Mouse (Mus musculus): ENCODE measurements around the gene Tlcd1.

DNA sequence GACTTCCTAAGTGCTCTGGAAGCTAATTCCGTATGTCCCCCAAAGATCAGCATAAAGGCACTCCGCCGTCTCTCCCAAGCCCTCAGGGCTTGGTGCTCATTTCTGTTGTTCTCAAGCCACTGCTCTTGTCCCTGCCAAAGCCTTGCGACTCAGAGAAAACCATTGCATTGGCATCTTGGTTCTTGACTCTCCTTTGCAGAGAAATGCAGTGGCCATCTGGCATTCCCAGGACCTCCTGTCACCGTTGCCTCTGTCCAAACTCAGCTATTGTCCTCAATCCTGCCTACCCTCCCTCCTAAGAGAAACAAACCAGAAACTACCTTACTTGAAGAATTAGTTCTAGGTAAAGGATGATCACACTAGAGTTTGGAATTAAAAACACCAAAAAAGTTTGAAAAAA, 20.8 kb upstream of the Tlcd1 start:
- no peak for TF ChIP-seq CTCF (conservative IDR thresholded peaks at IDR 0.05; ENCODE audit: insufficient read depth, insufficient read length, low read depth, low read length)
- TF ChIP-seq POLR2A (IDR thresholded peaks at IDR 0.05; ENCODE audit: low read depth, low read length), result no peak

Measured in kidney, adult 2 months (tissue).